Mouse (Mus musculus): ENCODE data around the gene Pgp.

- TF ChIP-seq CTCF (IDR thresholded peaks at IDR 0.05; ENCODE audit: insufficient read depth, low read depth, low read length), result no peak
- no peak for TF ChIP-seq POLR2A (IDR thresholded peaks at IDR 0.05; ENCODE audit: insufficient read depth, low read depth, low read length)
Observed at GRCm38 (mm10) chr17:24442632-24443155, 27.5 kb upstream of the Pgp start, which contains the start of gene Dnase1l2.

All from olfactory bulb, adult 2 months (tissue).